Mouse (Mus musculus): ENCODE measurements around the gene Atg4d. TPM values are rescaled to one million over a fixed set of nuclear protein-coding genes. Genes with fewer than 3 reads are reported as not detected.
"Not testable (repeated sequence)": the region's sequence is repeated elsewhere in the genome, so short reads cannot be mapped to it uniquely, and the experiment has no call there.

Gene Atg4d
- 23.5 and 23.7 TPM in 2 replicates for polyA plus RNA-seq (2012; ENCODE audit: insufficient read depth, insufficient read length, missing spikeins)

DNA sequence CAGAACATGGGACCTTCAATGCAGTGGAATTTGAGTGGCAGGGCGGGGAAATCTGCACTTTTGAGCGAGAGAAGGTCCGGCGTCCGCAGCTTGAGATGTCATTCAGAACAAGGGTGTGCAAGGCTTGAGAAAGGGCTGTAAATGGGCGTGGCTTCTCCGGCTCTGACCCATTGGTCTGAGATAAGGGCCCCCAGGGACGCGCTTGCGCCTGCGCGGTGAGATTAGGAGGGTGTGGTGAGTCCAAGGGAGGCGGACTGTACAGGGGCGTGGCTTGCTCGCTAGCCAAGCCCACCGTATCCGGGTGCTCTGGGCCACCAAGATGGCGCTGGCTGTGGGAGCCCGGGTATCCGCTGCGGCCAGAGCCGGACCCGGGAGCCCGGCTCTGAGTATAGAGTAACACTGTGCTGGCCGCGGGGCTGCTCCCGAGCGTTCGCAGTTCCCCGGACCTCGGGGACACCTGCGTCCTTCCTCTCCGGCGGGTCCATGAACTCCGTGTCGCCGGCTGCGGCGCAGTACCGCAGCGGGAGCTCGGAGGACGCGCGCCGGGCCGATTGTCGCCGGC lies at the start of gene Atg4d:
Atg4d (plus strand) TSS at position 294 of the 562 bp plus-strand sequence.
- H3K27ac ChIP-seq (replicated peaks; ENCODE audit: low read depth, low read length): peak within 1 kb of the TSS; percentile 36
- H3K4me1 ChIP-seq (ENCODE audit: control insufficient read depth, insufficient read depth, insufficient read length, low read length): peaks cover 6% of the 10 kb centered on the region
- peak within 1 kb of the TSS; percentile 79 for H3K4me3 ChIP-seq (ENCODE audit: insufficient read depth, low read depth, low read length)

DNA sequence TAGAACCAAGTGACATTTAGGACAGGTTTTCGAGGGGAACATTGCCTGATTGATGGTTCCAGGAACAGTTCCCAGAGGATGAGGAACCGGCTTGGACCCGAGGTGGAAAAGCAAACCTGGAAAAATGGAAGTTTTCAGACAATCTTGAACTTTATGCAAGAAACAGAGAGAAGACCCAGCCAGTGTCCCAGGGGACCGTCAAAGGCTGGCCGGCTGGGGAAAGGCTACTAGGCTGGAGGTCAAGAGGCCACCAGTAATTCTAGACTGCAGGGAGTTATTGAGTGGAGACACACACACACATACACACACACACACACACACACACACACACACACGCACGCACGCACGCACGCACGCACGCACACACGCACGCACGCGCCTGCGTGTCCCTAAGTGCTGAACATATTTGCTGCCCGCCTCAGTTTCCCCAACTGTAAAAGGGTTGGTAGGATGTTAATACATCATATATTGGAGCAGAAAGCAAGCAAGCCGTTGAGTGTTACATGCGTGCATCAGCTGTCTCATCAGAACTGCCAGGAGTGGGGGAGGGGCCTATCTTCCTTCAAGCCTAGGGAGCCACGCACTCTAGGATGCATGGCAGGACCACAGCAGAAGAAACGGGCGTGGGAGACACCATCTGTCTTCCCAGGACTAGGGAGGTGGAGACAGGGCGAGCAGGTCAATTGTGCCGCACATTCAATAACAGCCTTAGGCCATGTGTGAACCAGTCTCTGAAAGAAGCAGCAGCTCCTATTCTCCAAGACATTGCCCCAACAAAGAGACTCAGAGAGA lies 48.8 kb upstream of the Atg4d start:
- Histone ChIP-seq H3K27ac (replicated peaks; ENCODE audit: low read depth, low read length) (peak overlapping the region; percentile 54), H3K4me1 (ENCODE audit: control insufficient read depth, insufficient read depth, insufficient read length, low read length) (peaks cover 11% of the 10 kb centered on the region), H3K4me3 (ENCODE audit: insufficient read depth, low read depth, low read length) (no peak overlapping the region)

GRCm38 (mm10) chr9:21219820-21220219 lies 45.3 kb upstream of the Atg4d start:
- no peak overlapping the region for H3K4me3 ChIP-seq (ENCODE audit: insufficient read depth, low read depth, low read length)
- H3K4me1 ChIP-seq (ENCODE audit: control insufficient read depth, insufficient read depth, insufficient read length, low read length): peaks cover 11% of the 10 kb centered on the region
- H3K27ac ChIP-seq (replicated peaks; ENCODE audit: low read depth, low read length): no peak overlapping the region

DNA sequence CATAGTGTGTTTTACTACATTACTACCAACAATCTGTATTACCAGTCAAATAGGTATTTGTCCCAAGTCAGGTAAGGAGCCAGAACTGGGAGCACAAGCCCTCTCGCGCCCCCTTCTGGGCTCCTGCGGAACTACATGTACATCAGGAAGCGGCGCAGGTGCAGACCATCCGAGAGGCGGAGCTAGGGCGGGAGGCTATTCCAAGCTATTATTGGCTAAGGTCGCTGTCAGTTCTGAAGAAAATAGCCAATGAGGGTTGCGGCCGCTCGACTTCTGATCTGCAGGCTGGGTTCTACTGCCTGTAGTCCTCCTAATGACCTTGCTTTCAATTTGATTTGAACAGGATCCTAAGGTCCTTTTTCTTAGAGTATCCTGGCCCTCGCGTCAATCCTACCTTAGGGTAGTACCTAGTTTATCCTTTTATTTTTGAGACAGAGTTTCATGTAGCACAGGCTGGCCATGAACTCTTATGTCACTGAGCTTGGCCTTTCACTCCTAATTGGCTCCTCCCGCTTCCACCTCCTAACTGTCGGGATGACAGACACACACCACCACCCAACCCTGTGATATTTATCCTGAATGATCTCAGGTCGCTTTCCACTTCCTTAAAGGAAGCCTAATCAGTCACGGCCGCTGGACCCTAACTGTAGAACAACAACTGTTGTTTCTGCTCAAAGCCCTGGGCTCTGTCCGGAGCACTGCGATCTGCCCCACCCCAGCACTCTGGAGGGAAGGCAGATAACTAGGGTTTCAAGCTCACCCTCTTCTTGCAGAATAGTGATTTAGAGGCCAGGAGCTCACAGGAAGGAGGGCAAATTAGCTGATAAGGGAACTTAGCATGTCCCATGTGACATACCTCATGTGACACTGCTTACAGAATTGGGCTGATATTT lies 44.4 kb upstream of the Atg4d start:
- H3K4me3 ChIP-seq (ENCODE audit: insufficient read depth, low read depth, low read length): peak overlapping the region; percentile 48

GRCm38 (mm10) chr9:21221383-21221929 lies 43.6 kb upstream of the Atg4d start:
- Histone ChIP-seq H3K4me3 (ENCODE audit: insufficient read depth, low read depth, low read length) (no peak overlapping the region), H3K4me1 (ENCODE audit: control insufficient read depth, insufficient read depth, insufficient read length, low read length) (0 out of 2 replicates have a peak, but pooled peaks cover 1% of the 10 kb centered on the region), H3K27ac (replicated peaks; ENCODE audit: low read depth, low read length) (no peak overlapping the region)

More for the DNA sequence above, 44.4 kb upstream of the Atg4d start:
- H3K27ac ChIP-seq (replicated peaks; ENCODE audit: low read depth, low read length): peak overlapping the region; percentile 71
- peaks cover 8% of the 10 kb centered on the region; the same call in 1 of the 2 replicates for H3K4me1 ChIP-seq (ENCODE audit: control insufficient read depth, insufficient read depth, insufficient read length, low read length)

GRCm38 (mm10) chr9:21223490-21223889 lies 41.6 kb upstream of the Atg4d start:
- H3K4me1 ChIP-seq (ENCODE audit: control insufficient read depth, insufficient read depth, insufficient read length, low read length); H3K4me3 ChIP-seq (ENCODE audit: insufficient read depth, low read depth, low read length); H3K27ac ChIP-seq (replicated peaks; ENCODE audit: low read depth, low read length): not testable (repeated sequence)

- no peak overlapping the region for H3K4me3 ChIP-seq (ENCODE audit: insufficient read depth, low read depth, low read length)
- no peak overlapping the region for H3K27ac ChIP-seq (replicated peaks; ENCODE audit: low read depth, low read length)
- H3K4me1 ChIP-seq (ENCODE audit: control insufficient read depth, insufficient read depth, insufficient read length, low read length): no peaks in the 10 kb centered on the region
These were observed 41.2 kb upstream of the Atg4d start for GRCm38 (mm10) chr9:21223906-21224305.

GRCm38 (mm10) chr9:21224576-21225414 lies 40.3 kb upstream of the Atg4d start:
- no peaks in the 10 kb centered on the region for H3K4me1 ChIP-seq (ENCODE audit: control insufficient read depth, insufficient read depth, insufficient read length, low read length)
- H3K4me3 ChIP-seq (ENCODE audit: insufficient read depth, low read depth, low read length): peak overlapping the region; percentile 49
- H3K27ac ChIP-seq (replicated peaks; ENCODE audit: low read depth, low read length): no peak overlapping the region

- Histone ChIP-seq H3K4me3 (ENCODE audit: insufficient read depth, low read depth, low read length) (peak overlapping the region; percentile 49), H3K4me1 (ENCODE audit: control insufficient read depth, insufficient read depth, insufficient read length, low read length) (no peaks in the 10 kb centered on the region), H3K27ac (replicated peaks; ENCODE audit: low read depth, low read length) (no peak overlapping the region)
These were observed 39.7 kb upstream of the Atg4d start for GRCm38 (mm10) chr9:21225415-21225758.

- Histone ChIP-seq H3K4me3 (ENCODE audit: insufficient read depth, low read depth, low read length) (peak overlapping the region; percentile 21; the same call in 1 of the 2 replicates), H3K4me1 (ENCODE audit: control insufficient read depth, insufficient read depth, insufficient read length, low read length) (no peaks in the 10 kb centered on the region), H3K27ac (replicated peaks; ENCODE audit: low read depth, low read length) (no peak overlapping the region)
These were observed 37.8 kb upstream of the Atg4d start for GRCm38 (mm10) chr9:21227342-21227741.

- Histone ChIP-seq H3K4me1 (ENCODE audit: control insufficient read depth, insufficient read depth, insufficient read length, low read length) (no peaks in the 10 kb centered on the region), H3K4me3 (ENCODE audit: insufficient read depth, low read depth, low read length) (no peak overlapping the region), H3K27ac (replicated peaks; ENCODE audit: low read depth, low read length) (no peak overlapping the region)
These were observed 33.5 kb upstream of the Atg4d start for GRCm38 (mm10) chr9:21231551-21231950.

GRCm38 (mm10) chr9:21232867-21233266 lies 32.2 kb upstream of the Atg4d start:
- H3K4me1 ChIP-seq (ENCODE audit: control insufficient read depth, insufficient read depth, insufficient read length, low read length): peaks cover 9% of the 10 kb centered on the region
- H3K4me3 ChIP-seq (ENCODE audit: insufficient read depth, low read depth, low read length): no peak overlapping the region
- no peak overlapping the region for H3K27ac ChIP-seq (replicated peaks; ENCODE audit: low read depth, low read length)

- H3K4me1 ChIP-seq (ENCODE audit: control insufficient read depth, insufficient read depth, insufficient read length, low read length): peaks cover 9% of the 10 kb centered on the region
- H3K4me3 ChIP-seq (ENCODE audit: insufficient read depth, low read depth, low read length): no peak overlapping the region
- no peak overlapping the region for H3K27ac ChIP-seq (replicated peaks; ENCODE audit: low read depth, low read length)
These were observed 31.7 kb upstream of the Atg4d start for GRCm38 (mm10) chr9:21233366-21233765.

- Histone ChIP-seq H3K27ac (replicated peaks; ENCODE audit: low read depth, low read length) (no peak overlapping the region), H3K4me3 (ENCODE audit: insufficient read depth, low read depth, low read length) (no peak overlapping the region), H3K4me1 (ENCODE audit: control insufficient read depth, insufficient read depth, insufficient read length, low read length) (peaks cover 9% of the 10 kb centered on the region)
These were observed 31.3 kb upstream of the Atg4d start for GRCm38 (mm10) chr9:21233805-21234204.

Measured in brown adipose tissue, adult 24 weeks (tissue).